Mouse (Mus musculus) spleen, adult 2 months (tissue): ENCODE results near the gene Arhgap8.

Experiments
- CTCF ChIP-seq: fragments of 200-500 bp; IDR thresholded peaks from 2 replicates; pipeline ENCODE4 v1.5.1; 2011; ENCODE audit warnings: mild to moderate bottlenecking, inconsistent platforms; ENCODE audit not compliant: insufficient read depth, insufficient read length, insufficient replicate concordance; ENCODE audit errors: extremely low read depth
- POLR2A ChIP-seq: fragments of 200-500 bp; IDR thresholded peaks from 2 replicates; pipeline ENCODE4 v1.6.1; 2011; ENCODE audit warnings: low read depth, low read length, inconsistent platforms

- no peak for TF ChIP-seq CTCF
- TF ChIP-seq POLR2A = no peak
Observed at GRCm38 (mm10) chr15:84793649-84794048, 73.8 kb downstream of the Arhgap8 start.
